Mouse (Mus musculus) Patski (cell line): ENCODE results near the gene Scaf1. TPM values are rescaled to one million over a fixed set of nuclear protein-coding genes. Genes with fewer than 3 reads are reported as not detected.
"Not testable (repeated sequence)": the region's sequence is repeated elsewhere in the genome, so short reads cannot be mapped to it uniquely, and the experiment has no call there.

Experiments
- ATAC-seq: fragments of 100-300 bp; one replicate; pipeline ENCODE4 v1.8.0; 2021
- CTCF ChIA-PET: fragments of 350-600 bp; sonication (Branson Sonifier 250); formaldehyde crosslinking; loops from one replicate; lab custom pipeline; 2022; ENCODE audit warnings: inconsistent platforms; lab: Charles Lee
- POLR2A ChIA-PET: fragments of 350-600 bp; sonication (Branson Sonifier 250); formaldehyde crosslinking; loops from one replicate; lab custom pipeline; 2022; ENCODE audit warnings: antibody characterized with exemption, inconsistent platforms; lab: Charles Lee
- DNase-seq: peaks from one replicate; pipeline ENCODE4 v3.0.0-alpha.2; 2011; ENCODE audit warnings: low read depth, low spot score
- H3K27me3 ChIP-seq: fragments of 371-371 bp; one replicate; pipeline ENCODE4 v1.5.1; 2021
- CTCF ChIP-seq: fragments of 100-300 bp; IDR thresholded peaks from one replicate; pipeline ENCODE4 v1.5.1; 2021
- in situ Hi-C: fragments of 300-500 bp; cut with MboI; formaldehyde crosslinking; loops from 3 replicates; pipeline ENCODE4 v1.11.1; 2018; ENCODE audit warnings: low pct_unique_long_range_greater_than_20kb, mixed read lengths
- polyA plus RNA-seq: library from polyadenylated mRNA; unstranded; gene quantifications from one replicate; pipeline ENCODE4 v1.2.3, GENCODE M21; 2021

Scaf1 gene
- polyA plus RNA-seq, 1 experiment from 2014 or later: 80.3 TPM

DNA sequence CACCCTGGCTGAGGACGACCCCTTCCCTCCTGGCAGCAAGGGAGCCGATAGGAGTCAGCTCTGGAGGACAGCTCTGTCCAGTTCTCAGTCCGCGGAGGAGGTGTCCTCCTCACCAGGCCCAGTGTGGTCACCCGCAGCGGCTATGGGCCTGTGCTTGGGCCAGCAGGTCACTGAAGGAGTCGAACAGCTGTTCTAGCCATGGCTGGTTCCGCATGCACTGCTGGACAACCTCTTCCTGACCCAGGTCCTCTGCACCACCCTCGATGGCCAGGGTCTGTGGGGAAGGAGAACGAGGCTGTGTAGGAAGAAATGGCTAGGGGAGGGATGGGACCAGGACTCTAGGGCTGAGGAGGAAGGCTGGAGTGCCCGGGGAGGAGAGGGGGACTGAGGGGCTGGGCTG lies 12.2 kb upstream of the Scaf1 start:
- in situ Hi-C loops: no loop called here
- ATAC-seq: no peak
- POLR2A ChIA-PET: no interaction called here
- CTCF ChIA-PET: interaction anchor here (2.7 kb wide), 1 partner anchor 10 kb away, joined by 8 read pairs; the partner anchor contains the start of gene Rras
- no peaks in the 10 kb centered on the region for H3K27me3 ChIP-seq
- no peak for TF ChIP-seq CTCF
- no peak for DNase-seq

DNA sequence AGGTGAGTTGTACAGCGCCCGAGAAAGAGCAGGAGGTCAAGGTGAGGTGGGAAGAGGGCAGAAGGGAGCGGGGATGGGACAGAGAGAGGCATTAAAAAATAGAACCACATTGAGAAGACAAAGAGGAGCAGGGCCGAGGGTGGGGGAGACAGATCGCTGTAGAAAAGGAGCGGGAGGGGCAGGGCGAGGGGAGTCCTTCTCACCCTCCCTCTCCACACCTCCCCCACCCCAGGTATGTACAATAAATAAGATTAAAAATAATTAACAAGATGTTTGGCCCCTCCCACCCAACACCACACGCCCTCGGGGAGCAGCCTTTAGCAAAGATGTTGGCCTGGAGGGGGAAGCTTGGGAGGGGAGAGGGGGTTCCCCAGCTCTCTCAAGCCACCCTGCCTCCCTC lies 11.6 kb upstream of the Scaf1 start:
- no peaks in the 10 kb centered on the region for H3K27me3 ChIP-seq
- no peak for TF ChIP-seq CTCF
- CTCF ChIA-PET: interaction anchor here (0.6 to 2.7 kb wide), 3 partner anchors 8 to 10 kb away, joined by 3 to 8 read pairs (median 5); partner anchors contain the start of gene Rras
- no peak for ATAC-seq
- POLR2A ChIA-PET: no interaction called here
- no peak for DNase-seq
- in situ Hi-C loops: no loop called here

DNA sequence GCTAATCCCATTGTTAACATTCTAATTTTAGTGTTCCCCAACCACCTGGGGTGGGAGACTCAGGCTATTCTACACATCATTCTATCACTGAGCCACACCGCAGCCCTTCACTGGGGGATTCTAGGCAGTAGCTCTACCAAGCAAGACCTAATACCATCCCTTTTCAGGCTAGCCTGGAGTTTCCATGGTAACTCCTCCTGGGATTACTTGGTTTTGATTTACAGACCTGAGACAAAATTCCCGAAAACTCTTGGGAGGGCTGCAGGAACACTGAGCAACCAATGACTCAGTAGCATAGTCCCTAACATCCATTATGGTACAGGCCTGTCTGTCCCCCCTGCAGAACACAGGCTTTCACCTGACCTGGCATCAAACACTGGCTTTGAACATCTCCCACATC lies 10.1 kb upstream of the Scaf1 start:
- ATAC-seq (no peak), DNase-seq (no peak)
- no peaks in the 10 kb centered on the region for H3K27me3 ChIP-seq
- in situ Hi-C loops: no loop called here
- POLR2A ChIA-PET: no interaction called here
- no peak for TF ChIP-seq CTCF
- CTCF ChIA-PET: interaction anchor here (1.3 to 1.5 kb wide), 2 partner anchors 8 to 12 kb away, joined by 5 read pairs; partner anchors contain the start of gene Rras

DNA sequence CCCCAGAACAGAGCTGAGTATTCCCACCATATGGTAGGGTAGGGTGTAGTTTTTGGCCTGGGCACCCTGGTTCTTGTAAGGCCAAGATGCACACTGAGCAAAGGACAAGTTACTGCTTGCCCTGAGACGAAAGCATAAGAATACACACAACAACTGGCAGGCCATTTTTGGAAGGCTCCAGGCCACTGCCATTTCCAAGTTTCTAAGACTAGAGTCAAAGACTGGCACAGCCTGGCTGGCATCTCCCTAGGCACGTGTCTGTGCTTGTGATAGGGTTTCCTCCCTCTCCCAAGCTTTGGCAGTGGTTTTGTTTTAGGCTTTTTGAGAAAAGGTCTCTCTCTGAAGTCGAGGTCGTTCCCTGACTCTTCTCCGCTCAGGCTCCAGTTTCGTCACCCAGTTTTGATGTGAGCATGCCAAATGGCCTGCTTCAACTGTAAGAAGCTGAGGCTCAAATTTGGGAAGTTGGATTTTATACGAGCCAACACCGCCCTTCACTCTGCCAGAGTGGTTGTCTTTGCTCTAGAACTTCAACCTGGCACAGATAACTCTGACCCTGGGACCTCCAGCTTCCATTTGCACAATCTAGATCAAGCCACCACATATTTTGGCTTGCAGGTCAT lies 9.5 kb upstream of the Scaf1 start:
- DNase-seq (no peak), ATAC-seq (no peak)
- no peak for TF ChIP-seq CTCF
- in situ Hi-C loops: no loop called here
- H3K27me3 ChIP-seq: no peaks in the 10 kb centered on the region
- ChIA-PET CTCF (no interaction called here), POLR2A (no interaction called here)

DNA sequence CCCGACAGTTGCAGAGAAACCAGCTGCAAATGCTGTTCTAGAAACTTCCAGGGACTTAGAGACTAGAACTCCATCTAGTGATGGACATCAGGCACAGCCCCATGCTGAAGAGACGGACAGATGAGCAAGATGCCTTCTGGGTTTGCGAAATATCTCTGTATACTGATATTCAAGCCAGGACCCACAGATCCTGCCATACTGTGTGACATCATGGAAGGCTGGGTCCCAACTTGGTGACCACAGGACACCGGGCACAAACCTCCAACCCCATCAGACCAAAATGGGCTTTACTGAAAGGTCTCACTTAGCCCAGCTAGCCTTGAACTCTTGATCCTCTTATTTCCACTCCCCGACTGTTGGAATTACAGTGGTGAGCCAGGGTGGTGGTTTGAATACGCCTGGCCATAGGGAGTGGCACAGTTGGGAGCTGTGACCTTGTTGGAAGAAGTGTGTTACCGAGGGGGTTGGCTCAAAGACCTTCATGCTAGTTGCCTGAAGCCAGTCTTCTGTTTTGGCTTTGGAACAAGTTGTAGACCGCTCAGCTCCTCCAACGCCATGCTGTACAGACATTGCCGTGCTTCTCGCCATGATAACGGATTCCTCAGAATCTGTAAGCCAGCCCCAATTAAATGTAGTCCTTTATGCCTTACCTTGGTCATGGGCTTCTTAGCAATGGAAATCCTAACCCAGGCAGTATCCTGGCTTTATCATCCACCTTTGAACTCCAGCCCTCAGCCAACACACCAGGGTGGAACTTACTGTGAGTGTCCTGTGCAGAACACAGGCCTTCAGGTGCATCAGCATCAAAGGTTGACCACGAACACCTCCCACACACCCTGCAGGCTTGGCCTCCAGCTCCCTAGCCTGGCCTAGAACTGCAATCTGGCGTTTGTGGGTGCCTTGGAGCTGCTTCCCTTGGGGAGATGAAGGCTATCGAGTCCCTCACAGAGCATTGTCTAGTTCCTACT lies 8.4 kb upstream of the Scaf1 start:
- in situ Hi-C loops: no loop called here
- no peak for ATAC-seq
- TF ChIP-seq CTCF: no peak
- no peak for DNase-seq
- POLR2A ChIA-PET: interaction anchor here (0.7 kb wide), 1 partner anchor 41 kb away, joined by 3 read pairs; no protein-coding TSS in a partner anchor
- H3K27me3 ChIP-seq: no peaks in the 10 kb centered on the region
- CTCF ChIA-PET: no interaction called here

DNA sequence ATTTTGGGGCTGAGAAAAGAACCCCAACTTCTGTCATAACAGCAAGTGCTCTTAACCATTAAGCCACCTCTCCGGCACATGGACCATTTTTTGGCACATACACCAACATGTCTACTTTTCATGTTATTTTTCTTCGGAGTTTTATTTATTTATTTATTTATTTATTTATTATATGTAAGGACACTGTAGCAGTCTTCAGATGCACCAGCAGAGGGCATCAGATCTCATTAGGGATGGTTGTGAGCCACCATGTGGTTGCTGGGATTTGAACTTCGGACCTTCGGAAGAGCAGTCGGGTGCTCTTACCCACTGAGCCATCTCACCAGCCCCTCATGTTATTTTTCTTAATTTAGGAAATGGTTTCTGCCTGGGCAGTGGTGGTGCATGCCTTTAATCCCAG lies 7.5 kb upstream of the Scaf1 start:
- H3K27me3 ChIP-seq, ATAC-seq, in situ Hi-C loops, DNase-seq, CTCF ChIA-PET: not testable (repeated sequence)
- POLR2A ChIA-PET: interaction anchor here (0.7 kb wide), 1 partner anchor 42 kb away, joined by 3 read pairs; no protein-coding TSS in a partner anchor

DNA sequence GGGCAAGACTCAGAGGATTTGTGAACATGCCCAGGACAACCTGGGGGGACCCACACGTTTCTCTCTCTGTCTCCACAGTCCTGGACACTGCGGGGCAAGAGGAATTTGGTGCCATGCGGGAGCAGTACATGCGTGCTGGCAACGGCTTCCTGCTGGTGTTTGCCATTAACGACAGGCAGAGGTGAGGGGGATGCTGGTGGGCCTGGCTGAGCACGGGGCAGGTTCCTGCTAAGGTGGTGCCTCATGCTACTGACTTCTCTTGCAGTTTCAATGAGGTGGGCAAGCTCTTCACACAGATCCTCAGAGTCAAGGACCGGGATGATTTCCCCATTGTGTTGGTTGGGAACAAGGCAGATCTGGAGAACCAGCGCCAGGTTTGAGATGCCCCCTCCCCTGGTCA lies 4.1 kb upstream of the Scaf1 start:
- ATAC-seq: no peak
- TF ChIP-seq CTCF: no peak
- no peak for DNase-seq
- ChIA-PET POLR2A (no interaction called here), CTCF (no interaction called here)
- in situ Hi-C loops: no loop called here
- no peaks in the 10 kb centered on the region for H3K27me3 ChIP-seq

DNA sequence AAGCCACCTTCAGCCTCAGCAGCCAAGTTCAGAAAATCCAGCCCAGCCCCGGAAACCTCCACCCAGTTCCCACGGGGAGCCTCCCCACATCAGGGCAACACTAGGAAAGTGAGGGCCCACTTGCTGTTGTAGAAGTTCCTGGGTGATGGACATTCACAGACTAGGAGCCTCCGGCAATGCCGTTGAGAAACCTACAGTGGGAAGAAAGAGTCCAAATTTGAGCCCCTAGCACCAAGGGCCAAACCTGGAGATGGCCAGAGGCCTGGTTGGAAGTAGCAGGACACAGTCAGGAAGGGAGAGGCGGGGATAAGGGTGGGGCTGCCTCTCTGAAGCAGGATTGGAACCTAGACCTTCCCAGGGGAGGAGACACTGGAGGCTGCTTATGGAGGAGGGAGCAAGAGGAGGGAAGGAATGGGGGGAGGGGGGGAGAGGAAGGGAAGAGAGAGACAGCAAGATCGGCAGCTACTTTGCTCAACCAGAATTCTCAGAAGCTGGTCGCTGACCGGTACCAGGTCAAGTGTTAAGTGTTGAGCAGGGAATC lies 2.9 kb upstream of the Scaf1 start:
- in situ Hi-C loops: no loop called here
- no peaks in the 10 kb centered on the region for H3K27me3 ChIP-seq
- no peak for ATAC-seq
- CTCF ChIA-PET: interaction anchor here (0.9 to 1.8 kb wide), 2 partner anchors 8 to 18 kb away, joined by 3 to 5 read pairs; no protein-coding TSS in a partner anchor
- TF ChIP-seq CTCF: no peak
- POLR2A ChIA-PET: interaction anchor here (1.7 kb wide), 1 partner anchor 40 kb away, joined by 5 read pairs; no protein-coding TSS in a partner anchor
- no peak for DNase-seq

DNA sequence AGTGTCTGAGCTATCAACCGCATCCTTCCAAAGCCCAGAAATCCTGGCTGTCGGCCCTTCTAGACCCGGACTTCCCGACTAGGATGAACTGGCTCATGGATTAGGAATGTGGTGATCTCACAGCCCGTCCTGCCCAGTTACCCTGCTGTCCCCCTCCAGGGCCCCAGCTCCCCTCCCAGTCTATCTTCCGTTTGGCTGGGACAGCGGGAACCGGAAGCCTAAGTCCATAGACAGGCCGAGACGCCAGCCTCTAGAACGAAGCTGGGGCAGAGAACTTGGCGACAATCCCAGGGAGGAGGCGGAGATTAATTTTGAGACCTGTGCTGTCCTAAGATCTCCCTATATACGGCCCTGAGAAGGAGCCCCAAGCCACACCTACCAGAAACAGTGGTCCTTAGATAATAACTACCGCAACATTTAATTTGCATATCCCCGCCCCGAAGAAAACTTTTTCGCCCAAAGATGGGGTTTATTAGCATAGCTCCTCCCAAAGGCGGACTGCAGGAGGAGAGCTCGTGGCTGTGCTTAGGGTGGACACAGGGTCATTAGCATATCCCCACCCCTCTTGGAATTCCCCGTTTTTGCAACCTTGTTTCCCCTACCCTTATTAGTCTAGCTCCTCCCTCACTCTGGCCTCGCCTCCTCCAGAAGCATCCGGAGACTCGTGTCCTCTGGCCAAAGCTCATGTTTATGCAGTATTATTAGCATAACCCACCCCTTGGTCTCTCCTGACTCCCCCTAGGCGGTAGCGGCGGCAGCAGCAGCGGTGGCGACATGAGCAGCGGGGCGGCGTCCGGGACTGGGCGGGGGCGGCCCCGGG lies 1.3 kb upstream of the Scaf1 start, which contains the start of gene Rras:
Gene Rras (plus strand): TSS at position 720 of the 820 bp plus-strand sequence.
- no peak for TF ChIP-seq CTCF

More for the DNA sequence above, 1.3 kb upstream of the Scaf1 start, which contains the start of gene Rras:
- POLR2A ChIA-PET: interaction anchor here (0.7 to 1.7 kb wide), 6 partner anchors 11 to 42 kb away, joined by 3 to 5 read pairs (median 4); partner anchors contain the start of gene Prr12
- DNase-seq: peak; percentile 98
- no peaks in the 10 kb centered on the region for H3K27me3 ChIP-seq
- peak; percentile 82 for ATAC-seq
- in situ Hi-C loops: no loop called here
- CTCF ChIA-PET: interaction anchor here (0.8 to 1.8 kb wide), 8 partner anchors 8 to 50 kb away, joined by 3 to 8 read pairs (median 4); no protein-coding TSS in a partner anchor
